Mouse (Mus musculus) G1E (cell line): ENCODE results near the gene Gm9817. TPM values are rescaled to one million over a fixed set of nuclear protein-coding genes. Genes with fewer than 3 reads are reported as not detected.

Experiments
- ATAC-seq: 2 replicates; pipeline ENCODE4 v1.8.0; 2016; ENCODE audit warnings: mild to moderate bottlenecking; ENCODE audit not compliant: insufficient number of reproducible peaks, poor library complexity, low FRiP score, severe bottlenecking; ENCODE audit errors: extremely low read depth
- DNase-seq: peaks from one replicate; pipeline ENCODE4 v3.0.0; 2012; ENCODE audit warnings: low spot score
- H3K27me3 ChIP-seq: 2 replicates; pipeline ENCODE4 v1.6.1; 2012; ENCODE audit warnings: mild to moderate bottlenecking, low read length, inconsistent platforms; ENCODE audit not compliant: insufficient read depth
- H3K36me3 ChIP-seq: replicated peaks from 2 replicates; pipeline ENCODE3; 2012; ENCODE audit warnings: mild to moderate bottlenecking, inconsistent platforms
- H3K4me1 ChIP-seq: 2 replicates; pipeline ENCODE4 v1.6.1; 2012; ENCODE audit warnings: low read depth, low read length, inconsistent platforms, mixed read lengths; ENCODE audit not compliant: insufficient read depth
- H3K4me3 ChIP-seq: 2 replicates; pipeline ENCODE4 v1.5.1; 2012; ENCODE audit warnings: low read depth, mild to moderate bottlenecking, inconsistent platforms, low read length, moderate library complexity, mixed read lengths
- H3K9me3 ChIP-seq: replicated peaks from 2 replicates; pipeline ENCODE4 v1.6.1; 2012; ENCODE audit warnings: inconsistent platforms
- CTCF ChIP-seq: IDR thresholded peaks from 2 replicates; pipeline ENCODE4 v1.5.1; 2012; ENCODE audit warnings: low read depth, low read length, inconsistent platforms, mixed read lengths
- GATA1 ChIP-seq: IDR thresholded peaks from 2 replicates; pipeline ENCODE4 v1.6.1; 2012; ENCODE audit warnings: borderline replicate concordance, low read length, inconsistent platforms, mixed read lengths
- GATA2 ChIP-seq: IDR thresholded peaks from 2 replicates; pipeline ENCODE4 v1.6.1; 2012; ENCODE audit warnings: low read depth, low read length, inconsistent platforms, borderline replicate concordance
- POLR2AphosphoS5 ChIP-seq: IDR thresholded peaks from 2 replicates; pipeline ENCODE4 v1.6.1; 2012; ENCODE audit warnings: low read depth, low read length, inconsistent platforms; ENCODE audit not compliant: insufficient replicate concordance
- TAL1 ChIP-seq: conservative IDR thresholded peaks from 2 replicates; pipeline ENCODE4 v1.6.1; 2012; ENCODE audit warnings: low read depth, low read length, inconsistent platforms, mixed read lengths
- polyA plus RNA-seq: library from polyadenylated mRNA; stranded (reverse); fragments of >175 nt; gene quantifications from 2 replicates; pipeline ENCODE4 v1.2.3, GENCODE M21; 2012
- total RNA-seq, 2 experiments: library from RNA; stranded (forward) in 1 of 2; stranded (reverse) in 1 of 2; fragments of 200-1000 nt in 1 of 2; fragments of >200 nt in 1 of 2; fragmentation: Nextera tagmentation in 1 of 2; gene quantifications; 2 replicates each; pipeline ENCODE4 v1.2.3; 2014 to 2017

Gm9817 gene
- total and polyA plus RNA-seq, 3 experiments, result 0.05 to 0.60 (median 0.09) TPM

- no peak for TF ChIP-seq POLR2AphosphoS5
- no peak for TF ChIP-seq GATA2
- TF ChIP-seq CTCF, result no peak
- no peak for TF ChIP-seq GATA1
- no peak for TF ChIP-seq TAL1
- Histone ChIP-seq H3K4me1 (peaks cover 8% of the 10 kb centered on the region), H3K4me3 (no peak overlapping the region), H3K36me3 (no peaks in the 10 kb centered on the region), H3K27me3 (peaks cover 27% of the 10 kb centered on the region), H3K9me3 (no peaks in the 10 kb centered on the region)
- ATAC-seq, result no peak
- DNase-seq, result no peak
Measured at GRCm38 (mm10) chr13:45034759-45035158, 43.7 kb upstream of the Gm9817 start.

GRCm38 (mm10) chr13:45036417-45036816, 42.1 kb upstream of the Gm9817 start:
- no peak for TF ChIP-seq POLR2AphosphoS5
- TF ChIP-seq TAL1, result no peak
- no peak for TF ChIP-seq CTCF
- no peak for TF ChIP-seq GATA2
- no peak for TF ChIP-seq GATA1
- no peaks in the 10 kb centered on the region for H3K36me3 ChIP-seq
- ATAC-seq (no peak), DNase-seq (no peak)
- H3K27me3 ChIP-seq, result peaks cover 24% of the 10 kb centered on the region
- peaks cover 6% of the 10 kb centered on the region; the same call in 1 of the 2 replicates for H3K4me1 ChIP-seq
- no peak overlapping the region for H3K4me3 ChIP-seq
- H3K9me3 ChIP-seq, result no peaks in the 10 kb centered on the region

- Histone ChIP-seq H3K4me3 (no peak overlapping the region), H3K9me3 (no peaks in the 10 kb centered on the region), H3K36me3 (no peaks in the 10 kb centered on the region), H3K4me1 (no peaks in the 10 kb centered on the region), H3K27me3 (peaks cover 13% of the 10 kb centered on the region)
- no peak for DNase-seq
- TF ChIP-seq TAL1 (no peak), CTCF (no peak), POLR2AphosphoS5 (no peak), GATA1 (no peak), GATA2 (no peak)
- no peak for ATAC-seq
Measured at GRCm38 (mm10) chr13:45040195-45040594, 38.3 kb upstream of the Gm9817 start.

GRCm38 (mm10) chr13:45040741-45041140, 37.8 kb upstream of the Gm9817 start:
- no peak for TF ChIP-seq CTCF
- TF ChIP-seq GATA1, result no peak
- TF ChIP-seq GATA2, result no peak
- no peak for TF ChIP-seq POLR2AphosphoS5
- TF ChIP-seq TAL1, result no peak
- no peaks in the 10 kb centered on the region for H3K4me1 ChIP-seq
- ATAC-seq, result no peak

GRCm38 (mm10) chr13:45043466-45043865, 35.0 kb upstream of the Gm9817 start:
- Histone ChIP-seq H3K9me3 (no peaks in the 10 kb centered on the region), H3K36me3 (no peaks in the 10 kb centered on the region), H3K27me3 (peaks cover 10% of the 10 kb centered on the region), H3K4me1 (no peaks in the 10 kb centered on the region), H3K4me3 (no peak overlapping the region)
- DNase-seq, result no peak
- no peak for ATAC-seq
- no peak for TF ChIP-seq CTCF
- no peak for TF ChIP-seq GATA2
- TF ChIP-seq GATA1, result no peak
- TF ChIP-seq POLR2AphosphoS5, result no peak
- TF ChIP-seq TAL1, result no peak

More at GRCm38 (mm10) chr13:45040741-45041140, 37.8 kb upstream of the Gm9817 start:
- Histone ChIP-seq H3K27me3 (peaks cover 11% of the 10 kb centered on the region), H3K4me3 (no peak overlapping the region), H3K36me3 (no peaks in the 10 kb centered on the region), H3K9me3 (no peaks in the 10 kb centered on the region)
- no peak for DNase-seq

- DNase-seq, result no peak
- TF ChIP-seq GATA1 (no peak), TAL1 (no peak), POLR2AphosphoS5 (no peak), GATA2 (no peak), CTCF (no peak)
- no peak for ATAC-seq
- Histone ChIP-seq H3K27me3 (peaks cover 26% of the 10 kb centered on the region), H3K36me3 (no peaks in the 10 kb centered on the region), H3K4me1 (no peaks in the 10 kb centered on the region), H3K4me3 (no peak overlapping the region), H3K9me3 (no peaks in the 10 kb centered on the region)
Measured at GRCm38 (mm10) chr13:45049261-45050020, 29.1 kb upstream of the Gm9817 start.
